Mouse (Mus musculus) adrenal gland, adult 8-10 months (tissue): Measurements from ENCODE around the gene Klhdc3. TPM values are rescaled to one million over a fixed set of nuclear protein-coding genes. Genes with fewer than 3 reads are reported as not detected.
A peak's percentile ranks its signal among the peaks of the same experiment; 100 is the strongest.

ENCODE experiments used
- DNase-seq: peaks from one replicate; pipeline ENCODE4 v3.0.0; 2022
- total RNA-seq, 4 experiments: library from RNA; stranded (reverse); gene quantifications; 2 replicates each; pipeline ENCODE4 v1.2.4; 2022

Gene Klhdc3
- 10 to 100 TPM; 59.1 to 74.3 (median 65.2) TPM for total RNA-seq

GRCm38 (mm10) chr17:46680760-46681373, at the start of gene Klhdc3:
Klhdc3 (minus strand) TSS chr17:46680914.
- DNase-seq = peak; percentile 96

- no peak for DNase-seq
Observed at GRCm38 (mm10) chr17:46728904-46729318, 48.2 kb upstream of the Klhdc3 start, which contains the start of gene Gnmt. Gnmt (minus strand) TSS chr17:46729168.

GRCm38 (mm10) chr17:46728496-46728895, 47.8 kb upstream of the Klhdc3 start:
- DNase-seq = no peak

GRCm38 (mm10) chr17:46728021-46728420, 47.3 kb upstream of the Klhdc3 start:
- DNase-seq = no peak

- DNase-seq = no peak
Observed at GRCm38 (mm10) chr17:46727271-46727670, 46.6 kb upstream of the Klhdc3 start.

- no peak for DNase-seq
Observed at GRCm38 (mm10) chr17:46725731-46726645, 45.3 kb upstream of the Klhdc3 start.

- no peak for DNase-seq
Observed at GRCm38 (mm10) chr17:46725273-46725672, 44.6 kb upstream of the Klhdc3 start.

- DNase-seq = no peak
Observed at GRCm38 (mm10) chr17:46724477-46725084, 43.9 kb upstream of the Klhdc3 start.

- no peak for DNase-seq
Observed at GRCm38 (mm10) chr17:46721077-46721476, 40.4 kb upstream of the Klhdc3 start.

- DNase-seq = no peak
Observed at GRCm38 (mm10) chr17:46714756-46715481, 34.2 kb upstream of the Klhdc3 start.

- DNase-seq = no peak
Observed at GRCm38 (mm10) chr17:46713849-46714248, 33.1 kb upstream of the Klhdc3 start.

GRCm38 (mm10) chr17:46712442-46712841, 31.7 kb upstream of the Klhdc3 start:
- DNase-seq = no peak

GRCm38 (mm10) chr17:46711612-46712271, 31.0 kb upstream of the Klhdc3 start:
- no peak for DNase-seq

- peak; percentile 87 for DNase-seq
Observed at GRCm38 (mm10) chr17:46710959-46711597, 30.4 kb upstream of the Klhdc3 start, which contains the start of gene Pex6. Pex6 (plus strand) TSS chr17:46711463.

- no peak for DNase-seq
Observed at GRCm38 (mm10) chr17:46706375-46707089, 25.8 kb upstream of the Klhdc3 start.

- DNase-seq = peak; percentile 96
Observed at GRCm38 (mm10) chr17:46704887-46705835, 24.4 kb upstream of the Klhdc3 start, which contains the start of gene Ppp2r5d. Ppp2r5d (minus strand) TSS chr17:46705111.

- DNase-seq = no peak
Observed at GRCm38 (mm10) chr17:46703971-46704886, 23.5 kb upstream of the Klhdc3 start.

- DNase-seq = no peak
Observed at GRCm38 (mm10) chr17:46702506-46702905, 21.8 kb upstream of the Klhdc3 start.
